Mouse (Mus musculus) hindbrain, embryonic 10.5 days (tissue): ENCODE results near the gene Pou1f1. TPM values are rescaled to one million over a fixed set of nuclear protein-coding genes. Genes with fewer than 3 reads are reported as not detected.

ENCODE experiments used
- DNase-seq: peaks from one replicate; pipeline ENCODE4 v3.0.0-alpha.2; 2017; ENCODE audit warnings: low spot score
- H3K27ac ChIP-seq: fragments of 300-500 bp; sonication (generic); 2 replicates; pipeline ENCODE4 v1.5.1; 2016; ENCODE audit warnings: mild to moderate bottlenecking, moderate library complexity
- H3K27me3 ChIP-seq: fragments of 300-500 bp; sonication (generic); 2 replicates; pipeline ENCODE4 v1.6.1; 2016; ENCODE audit warnings: mild to moderate bottlenecking; ENCODE audit not compliant: poor library complexity, insufficient read depth, severe bottlenecking
- H3K36me3 ChIP-seq: fragments of 300-500 bp; sonication (generic); 2 replicates; pipeline ENCODE4 v1.6.1; 2016; ENCODE audit warnings: mild to moderate bottlenecking, moderate library complexity
- H3K4me1 ChIP-seq: fragments of 300-500 bp; sonication (generic); replicated peaks from 2 replicates; pipeline ENCODE4 v1.6.1; 2016; ENCODE audit warnings: mild to moderate bottlenecking
- H3K4me3 ChIP-seq: fragments of 300-500 bp; sonication (generic); 2 replicates; pipeline ENCODE4 v1.5.1; 2016; ENCODE audit warnings: mild to moderate bottlenecking, moderate library complexity
- H3K9me3 ChIP-seq: fragments of 300-500 bp; sonication (generic); 2 replicates; pipeline ENCODE4 v1.6.1; 2016; ENCODE audit warnings: mild to moderate bottlenecking, moderate library complexity
- WGBS: fragments of 180-500 bp; shearing (Covaris S2); methylation state at CpG from one replicate; pipeline ENCODE4 v1.1.7; 2016; 5-methylcytosine and 5-hydroxymethylcytosine counted together
- polyA plus RNA-seq: library from polyadenylated mRNA; unstranded; fragments of >200 nt; fragmentation: Nextera tagmentation; extraction: Ambion mirVana; gene quantifications from 2 replicates; pipeline ENCODE4 v1.2.1, GENCODE M21; 2016

Gene Pou1f1
- polyA plus RNA-seq, 1 experiment from 2014 or later: not detected

DNA sequence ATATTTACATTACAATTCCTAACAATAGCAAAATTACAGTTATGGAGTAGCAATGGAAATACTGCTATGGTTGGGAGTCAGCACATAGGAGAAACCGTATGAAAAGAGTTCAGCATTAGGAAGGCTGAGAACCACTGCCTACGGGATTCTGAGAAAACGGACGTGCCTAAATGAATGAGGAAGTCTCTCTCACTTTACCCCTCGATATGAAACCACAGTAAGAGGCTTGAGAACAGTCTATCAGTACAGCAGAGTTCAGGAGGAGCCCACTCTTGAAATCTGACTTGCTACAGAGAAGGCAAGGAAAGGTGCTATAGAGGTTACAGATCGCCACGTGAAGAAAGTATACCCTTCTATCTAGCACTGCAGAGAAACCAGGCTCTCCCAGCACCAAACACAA lies 28.6 kb downstream of the Pou1f1 start:
- peaks cover 11% of the 10 kb centered on the region for H3K36me3 ChIP-seq
- no peak for DNase-seq
- no peaks in the 10 kb centered on the region for H3K4me1 ChIP-seq
- 96% methylated on average over 7 of the region's 7 CpGs for WGBS
- H3K9me3 ChIP-seq: no peaks in the 10 kb centered on the region
- H3K27me3 ChIP-seq: no peaks in the 10 kb centered on the region
- H3K4me3 ChIP-seq: no peak overlapping the region
- no peak overlapping the region for H3K27ac ChIP-seq

DNA sequence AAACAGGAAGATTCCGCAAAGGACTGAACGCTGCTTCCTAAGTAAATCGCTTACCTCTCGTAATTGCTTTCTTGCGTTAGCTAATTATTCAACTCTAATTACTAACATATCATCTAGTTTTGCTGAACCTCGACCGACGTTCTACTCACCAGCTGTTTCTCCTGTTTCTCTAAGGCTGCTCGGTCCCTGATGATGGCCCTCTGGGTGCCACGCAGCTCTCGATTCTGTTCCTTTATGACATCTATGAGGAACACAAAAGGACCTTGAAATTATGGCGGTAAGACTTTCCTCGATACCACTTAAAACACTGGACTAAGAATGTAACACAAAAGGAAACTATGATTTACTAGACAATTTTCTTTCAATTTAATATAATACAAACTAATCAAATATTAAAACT lies 30.5 kb downstream of the Pou1f1 start:
- H3K9me3 ChIP-seq: no peaks in the 10 kb centered on the region
- no peaks in the 10 kb centered on the region for H3K4me1 ChIP-seq
- H3K27me3 ChIP-seq: no peaks in the 10 kb centered on the region
- no peak overlapping the region for H3K4me3 ChIP-seq
- 0 out of 2 replicates have a peak, but pooled peaks cover 2% of the 10 kb centered on the region for H3K36me3 ChIP-seq
- H3K27ac ChIP-seq: no peak overlapping the region
- WGBS: 87% methylated on average over 13 of the region's 13 CpGs
- no peak for DNase-seq

DNA sequence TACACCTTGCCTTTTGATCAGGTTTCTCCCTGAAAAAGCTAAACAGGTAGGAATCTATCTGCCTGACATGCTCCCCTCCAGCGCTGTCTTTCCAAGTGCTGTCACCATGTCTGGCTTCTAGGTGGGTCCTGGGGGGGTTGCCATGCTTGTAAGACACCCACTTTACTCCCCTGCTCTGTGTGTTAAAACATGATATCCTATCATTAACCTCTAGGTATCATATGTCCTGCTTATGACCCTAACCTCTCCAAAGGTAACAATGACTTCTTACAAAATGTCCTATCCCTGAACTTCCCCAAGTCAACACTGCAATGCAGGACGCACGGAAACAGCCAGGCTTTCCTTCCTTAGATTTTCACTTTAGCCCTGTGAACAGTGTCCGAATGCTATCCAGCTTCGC lies 34.0 kb downstream of the Pou1f1 start:
- Histone ChIP-seq H3K9me3 (no peaks in the 10 kb centered on the region), H3K4me3 (no peak overlapping the region), H3K4me1 (no peaks in the 10 kb centered on the region), H3K27ac (no peak overlapping the region), H3K36me3 (0 out of 2 replicates have a peak, but pooled peaks cover 2% of the 10 kb centered on the region), H3K27me3 (no peaks in the 10 kb centered on the region)
- DNase-seq: no peak
- 84% methylated on average over 5 of the region's 5 CpGs for WGBS

DNA sequence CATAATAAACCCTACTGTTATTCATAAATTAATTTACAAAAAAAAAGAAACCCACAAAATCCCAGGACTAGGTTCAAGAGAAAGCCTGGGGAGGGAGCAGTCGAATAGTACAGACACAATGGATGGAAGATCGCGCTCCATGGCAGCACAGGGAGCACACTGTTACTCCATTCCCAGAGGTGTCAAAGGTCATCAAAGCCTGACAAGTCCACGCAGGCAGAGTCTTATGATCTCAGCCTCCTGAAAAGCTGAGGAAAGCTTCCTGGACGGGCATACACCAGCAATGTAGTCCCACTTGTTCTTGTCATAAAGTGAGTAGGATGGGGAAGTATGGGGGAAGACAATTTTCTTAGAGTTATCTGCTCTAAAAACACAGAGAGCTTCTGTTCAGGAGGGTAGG lies 37.1 kb downstream of the Pou1f1 start:
- no peaks in the 10 kb centered on the region for H3K27me3 ChIP-seq
- 49% methylated on average over 5 of the region's 5 CpGs for WGBS
- H3K36me3 ChIP-seq: no peaks in the 10 kb centered on the region
- no peaks in the 10 kb centered on the region for H3K9me3 ChIP-seq
- no peak for DNase-seq
- no peak overlapping the region for H3K4me3 ChIP-seq
- no peak overlapping the region for H3K27ac ChIP-seq
- peaks cover 10% of the 10 kb centered on the region; the same call in 1 of the 2 replicates for H3K4me1 ChIP-seq

DNA sequence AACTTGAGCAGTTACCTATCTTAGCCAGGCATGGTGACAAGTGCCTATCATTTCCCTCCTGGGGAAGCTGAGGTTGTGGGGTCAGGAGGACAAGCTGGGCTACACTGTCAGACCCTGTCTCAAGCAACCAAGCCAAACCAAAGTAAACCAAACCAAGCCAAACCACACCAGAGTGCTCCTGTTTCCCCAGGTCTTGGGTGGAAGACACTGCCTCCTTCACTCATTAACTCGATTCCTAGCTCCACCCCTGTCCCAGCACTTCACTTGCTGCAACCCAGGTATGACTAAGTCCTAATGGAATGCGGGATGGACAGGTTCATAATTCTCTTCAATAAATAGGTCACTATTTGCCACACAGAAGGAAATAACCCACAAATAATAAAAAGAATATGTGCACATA lies 39.3 kb downstream of the Pou1f1 start:
- no peaks in the 10 kb centered on the region for H3K36me3 ChIP-seq
- DNase-seq: no peak
- H3K4me3 ChIP-seq: no peak overlapping the region
- WGBS: 85% methylated on average over 2 of the region's 2 CpGs
- H3K27me3 ChIP-seq: no peaks in the 10 kb centered on the region
- no peaks in the 10 kb centered on the region for H3K9me3 ChIP-seq
- no peak overlapping the region for H3K27ac ChIP-seq
- peaks cover 15% of the 10 kb centered on the region for H3K4me1 ChIP-seq

DNA sequence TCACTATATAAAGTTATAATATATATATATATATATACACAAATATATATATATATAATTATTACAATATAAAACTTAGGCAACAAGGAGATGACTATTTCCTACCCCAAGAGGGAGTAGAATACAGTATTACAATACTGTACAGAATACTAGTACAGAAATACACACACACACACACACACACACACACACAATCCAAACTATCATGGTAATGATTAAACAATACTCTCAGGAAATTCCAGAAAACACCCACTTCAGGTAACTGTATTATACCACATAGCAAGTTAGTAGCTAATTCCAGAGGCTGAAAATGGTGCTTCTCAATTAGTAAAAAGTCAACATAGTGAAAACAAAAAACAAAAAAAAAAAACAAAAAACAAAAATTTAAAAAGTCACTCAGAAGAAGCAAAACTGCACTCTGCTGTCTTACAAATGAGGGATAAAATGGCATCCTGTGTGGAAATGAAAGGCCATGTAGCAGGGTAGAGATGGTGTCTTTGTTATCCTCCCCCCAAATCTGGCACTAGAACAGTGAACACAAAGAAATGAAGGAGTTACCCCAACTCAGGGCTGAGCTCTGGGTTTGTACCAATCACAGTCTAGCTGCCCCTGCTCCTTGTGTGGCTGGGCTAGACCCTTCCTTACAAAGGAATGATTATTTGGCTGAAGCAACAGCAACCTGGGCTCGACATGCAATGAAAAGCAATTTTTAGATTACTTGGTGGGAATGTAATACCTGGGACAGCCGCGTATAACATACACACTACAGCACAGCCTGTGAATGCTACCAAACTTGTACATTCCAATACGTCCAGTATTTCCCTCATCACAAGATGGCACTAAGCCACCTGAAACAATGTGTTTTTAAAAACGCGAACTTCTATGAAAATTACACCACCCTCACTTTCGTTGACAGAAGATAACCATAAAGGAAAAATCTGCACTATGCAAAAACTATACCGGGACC lies 41.0 kb downstream of the Pou1f1 start:
- no peaks in the 10 kb centered on the region for H3K36me3 ChIP-seq
- H3K4me3 ChIP-seq: peak overlapping the region; percentile 96
- 15% methylated on average over 8 of the region's 8 CpGs for WGBS
- no peaks in the 10 kb centered on the region for H3K9me3 ChIP-seq
- DNase-seq: peak; percentile 6
- H3K27me3 ChIP-seq: no peaks in the 10 kb centered on the region
- 0 out of 2 replicates have a peak overlapping the region, but pooled peaks have one; percentile 90 for H3K27ac ChIP-seq
- H3K4me1 ChIP-seq: peaks cover 15% of the 10 kb centered on the region

DNA sequence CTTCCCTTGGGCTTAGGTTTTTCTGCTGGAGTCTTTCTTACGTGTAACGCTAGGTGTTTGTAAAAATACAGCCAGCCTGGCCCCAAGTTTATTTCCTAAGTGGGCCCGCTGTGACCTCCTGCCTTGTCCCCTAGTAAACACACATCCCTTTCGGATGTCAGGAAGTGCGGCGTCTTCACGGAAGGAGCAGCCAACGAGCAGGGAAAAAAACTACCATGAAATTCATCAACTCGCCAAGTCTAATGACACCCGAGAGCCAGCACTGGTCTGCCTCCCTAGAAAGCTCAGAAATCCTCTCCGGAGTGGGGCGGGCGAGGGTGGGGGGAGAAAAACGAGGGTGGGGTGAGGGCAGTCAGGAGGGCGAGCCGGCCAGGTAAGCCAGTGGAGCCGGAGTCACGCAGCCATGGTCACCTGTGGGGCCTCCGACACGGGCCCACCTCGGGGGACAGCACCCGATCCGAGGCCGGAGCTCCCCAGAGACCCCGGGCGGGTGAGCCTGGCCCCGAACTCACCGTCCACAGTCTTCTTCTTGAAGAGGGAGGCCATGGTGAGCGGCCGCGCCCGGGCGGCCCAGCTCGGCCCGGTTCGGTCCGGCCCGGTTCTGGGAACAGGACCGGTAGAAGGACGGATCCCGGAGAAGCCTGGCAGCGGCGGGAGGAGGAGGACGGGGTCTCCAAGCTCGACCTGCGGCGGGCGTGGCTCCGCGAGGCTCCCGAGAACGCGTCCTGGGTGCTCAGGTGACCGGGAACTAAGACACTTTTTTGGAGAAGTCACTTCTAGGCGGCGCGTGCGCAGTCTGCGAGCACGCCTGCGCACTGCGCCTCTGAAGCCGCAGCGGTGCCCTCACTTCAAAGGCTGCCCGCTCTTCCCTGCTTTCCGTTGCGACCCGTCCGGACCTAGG lies 41.9 kb downstream of the Pou1f1 start, which contains the start of gene Chmp2b:
Gene Chmp2b (minus strand): TSS at position 764 of the 901 bp plus-strand sequence.
- DNase-seq: peak; percentile 85
- H3K27me3 ChIP-seq: no peaks in the 10 kb centered on the region
- peak within 1 kb of the TSS; percentile 96 for H3K4me3 ChIP-seq
- H3K4me1 ChIP-seq: peaks cover 15% of the 10 kb centered on the region
- H3K9me3 ChIP-seq: no peaks in the 10 kb centered on the region
- H3K27ac ChIP-seq: peak within 1 kb of the TSS; percentile 90
- H3K36me3 ChIP-seq: no peaks in the 10 kb centered on the region
- under 1% methylated on average over 69 of the region's 69 CpGs for WGBS

DNA sequence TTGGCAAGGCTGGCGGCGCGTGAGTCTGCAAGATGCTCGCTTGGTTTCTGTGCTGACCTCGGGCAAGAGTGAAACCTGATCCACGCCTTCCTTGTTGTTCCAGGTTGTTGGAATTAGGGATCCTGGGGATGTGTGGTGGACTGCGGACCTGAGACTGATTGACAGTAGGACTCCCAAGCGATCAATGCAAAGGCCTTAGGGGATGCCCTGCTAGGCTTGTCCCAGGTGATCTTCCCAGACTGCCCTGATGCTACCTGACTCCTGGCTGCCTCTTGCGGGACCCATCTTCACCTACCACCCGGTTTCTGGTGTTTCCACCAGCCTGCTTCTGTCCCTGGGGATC lies 42.5 kb downstream of the Pou1f1 start:
- H3K27ac ChIP-seq: peak overlapping the region; percentile 90
- under 1% methylated on average over 10 of the region's 10 CpGs for WGBS
- H3K27me3 ChIP-seq: no peaks in the 10 kb centered on the region
- peaks cover 15% of the 10 kb centered on the region for H3K4me1 ChIP-seq
- no peaks in the 10 kb centered on the region for H3K9me3 ChIP-seq
- peak overlapping the region; percentile 96 for H3K4me3 ChIP-seq
- no peak for DNase-seq
- H3K36me3 ChIP-seq: no peaks in the 10 kb centered on the region

DNA sequence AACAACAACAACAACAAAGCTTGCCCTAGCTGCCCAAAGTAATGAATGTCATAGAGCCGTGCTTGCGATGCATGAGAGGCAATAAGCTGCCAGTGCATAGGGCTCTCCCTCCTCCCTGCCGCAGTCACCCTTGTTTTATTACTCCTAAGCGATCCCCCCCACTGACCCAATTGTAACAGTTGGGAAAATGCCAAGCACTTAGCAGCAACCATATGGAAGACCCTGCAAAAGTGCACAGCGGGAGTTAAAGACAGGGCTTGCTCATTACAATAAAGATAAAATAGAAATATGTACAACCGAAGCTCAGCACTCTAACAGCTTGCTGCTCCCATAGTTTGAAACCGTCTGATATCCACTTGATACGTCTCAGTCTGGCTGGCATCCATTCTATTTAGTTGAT lies 44.0 kb downstream of the Pou1f1 start:
- Histone ChIP-seq H3K9me3 (no peaks in the 10 kb centered on the region), H3K4me3 (no peak overlapping the region), H3K27me3 (no peaks in the 10 kb centered on the region), H3K36me3 (no peaks in the 10 kb centered on the region), H3K4me1 (peaks cover 15% of the 10 kb centered on the region), H3K27ac (no peak overlapping the region)
- DNase-seq: no peak
- 88% methylated on average over 8 of the region's 8 CpGs for WGBS

DNA sequence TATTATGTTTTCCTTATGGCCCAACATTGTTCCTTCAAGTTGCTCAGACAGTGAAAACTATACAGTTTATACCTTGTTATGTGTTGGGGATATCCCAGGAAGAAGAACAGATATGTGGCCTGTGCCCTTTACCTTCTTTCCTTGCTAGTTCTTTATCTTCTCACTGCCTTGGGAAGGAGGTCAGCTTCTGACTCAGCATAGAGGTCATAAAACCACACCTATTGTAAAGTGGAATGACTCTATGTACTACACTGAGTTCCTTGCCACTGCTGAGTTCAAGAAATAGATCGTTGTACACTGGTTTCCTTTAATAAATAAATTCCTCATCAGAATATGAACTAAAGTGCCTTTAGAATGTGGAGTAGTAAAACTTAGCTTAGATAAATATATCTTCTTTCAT lies 44.6 kb downstream of the Pou1f1 start:
- H3K4me3 ChIP-seq: no peak overlapping the region
- peaks cover 15% of the 10 kb centered on the region for H3K4me1 ChIP-seq
- 95% methylated on average over 1 of the region's 1 CpGs for WGBS
- DNase-seq: no peak
- no peaks in the 10 kb centered on the region for H3K36me3 ChIP-seq
- no peak overlapping the region for H3K27ac ChIP-seq
- H3K9me3 ChIP-seq: no peaks in the 10 kb centered on the region
- H3K27me3 ChIP-seq: no peaks in the 10 kb centered on the region

DNA sequence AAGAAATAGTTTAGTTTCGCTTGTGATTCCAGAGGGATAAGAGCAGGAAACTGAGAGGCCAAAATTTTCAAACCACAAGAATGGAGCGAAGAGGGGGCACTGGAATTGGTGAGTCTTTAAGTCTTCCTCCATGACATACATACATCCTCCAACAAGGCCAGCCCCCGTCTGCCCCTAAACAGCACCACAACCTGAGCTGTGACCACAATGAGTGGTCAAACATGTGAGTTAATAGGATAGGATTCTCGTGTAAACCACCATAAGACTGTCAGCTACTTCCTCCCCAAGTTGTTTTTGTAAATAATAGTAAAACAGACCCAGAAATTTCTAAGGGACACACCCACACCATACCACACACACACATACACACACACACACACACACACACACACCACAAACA lies 48.5 kb downstream of the Pou1f1 start:
- no peaks in the 10 kb centered on the region for H3K27me3 ChIP-seq
- H3K4me1 ChIP-seq: no peaks in the 10 kb centered on the region
- H3K27ac ChIP-seq: no peak overlapping the region
- H3K9me3 ChIP-seq: no peaks in the 10 kb centered on the region
- H3K4me3 ChIP-seq: no peak overlapping the region
- DNase-seq: no peak
- 82% methylated on average over 4 of the region's 4 CpGs for WGBS
- H3K36me3 ChIP-seq: no peaks in the 10 kb centered on the region

DNA sequence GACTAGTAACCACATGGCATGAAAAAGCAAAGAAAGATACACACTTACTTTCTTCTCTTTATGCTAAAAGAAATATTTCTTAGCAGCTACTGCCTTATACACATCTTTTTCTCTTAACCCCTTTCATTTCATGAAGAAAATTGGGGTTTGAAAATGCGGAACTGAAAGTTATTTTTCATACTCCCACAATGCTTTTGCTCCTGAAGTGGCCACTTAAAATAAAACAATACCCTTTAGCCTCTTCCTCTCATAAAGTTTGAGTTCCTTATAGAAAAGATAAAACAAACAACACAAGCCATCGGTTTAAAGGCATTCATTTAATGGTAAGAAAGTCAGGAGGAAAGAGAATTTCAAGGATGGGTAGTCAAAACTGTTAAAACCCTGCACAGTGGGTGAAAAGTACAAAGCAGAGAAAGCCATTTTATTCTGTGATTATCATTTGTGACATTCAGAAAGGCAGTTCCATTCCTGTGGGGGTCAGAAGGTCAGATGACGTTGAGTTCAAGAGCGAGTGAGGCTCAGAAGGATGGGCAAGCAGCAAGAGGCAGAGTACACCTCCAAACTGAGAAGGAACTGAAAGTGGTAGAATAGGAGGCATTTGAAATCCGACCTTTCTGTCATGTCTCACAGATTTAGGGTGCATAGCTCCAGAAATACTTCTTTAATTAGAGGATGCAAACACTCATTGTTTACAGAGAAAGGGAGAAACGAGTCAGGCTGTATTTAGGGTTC lies 57.2 kb downstream of the Pou1f1 start:
- no peaks in the 10 kb centered on the region for H3K36me3 ChIP-seq
- H3K27me3 ChIP-seq: no peaks in the 10 kb centered on the region
- H3K9me3 ChIP-seq: no peaks in the 10 kb centered on the region
- no peak for DNase-seq
- no peak overlapping the region for H3K27ac ChIP-seq
- H3K4me1 ChIP-seq: no peaks in the 10 kb centered on the region
- 50% methylated on average over 6 of the region's 6 CpGs for WGBS
- H3K4me3 ChIP-seq: no peak overlapping the region
